Mouse (Mus musculus) embryonic facial prominence, embryonic 14.5 days (tissue): ENCODE data around the gene Vamp8. TPM values are rescaled to one million over a fixed set of nuclear protein-coding genes. Genes with fewer than 3 reads are reported as not detected.
A peak's percentile ranks its signal among the peaks of the same experiment; 100 is the strongest.

Experiments
- ATAC-seq: fragments of 200-750 bp; cut with Nextera tagmentation; 2 replicates; pipeline ENCODE4 v1.8.0; 2017; ENCODE audit warnings: low read depth, moderate number of reproducible peaks, moderate TSS enrichment
- DNase-seq: peaks from one replicate; pipeline ENCODE4 v3.0.0-alpha.2; 2015; ENCODE audit warnings: low spot score
- H3K27ac ChIP-seq: fragments of 300-500 bp; sonication (generic); replicated peaks from 2 replicates; pipeline ENCODE4 v1.5.1; 2014; ENCODE audit warnings: low read depth, mild to moderate bottlenecking, low read length, moderate library complexity
- H3K27me3 ChIP-seq: fragments of 300-500 bp; sonication (generic); replicated peaks from 2 replicates; pipeline ENCODE4 v1.6.1; 2014; ENCODE audit warnings: low read length; ENCODE audit not compliant: control insufficient read depth, insufficient read depth
- H3K36me3 ChIP-seq: fragments of 300-500 bp; sonication (generic); 2 replicates; pipeline ENCODE4 v1.6.1; 2014; ENCODE audit warnings: low read length, mixed read lengths; ENCODE audit not compliant: control insufficient read depth, insufficient read depth
- H3K4me1 ChIP-seq: fragments of 300-500 bp; sonication (generic); 2 replicates; pipeline ENCODE4 v1.6.1; 2014; ENCODE audit warnings: antibody characterized with exemption, low read length; ENCODE audit not compliant: control insufficient read depth, insufficient read depth
- H3K4me2 ChIP-seq: fragments of 300-500 bp; sonication (generic); 2 replicates; pipeline ENCODE4 v1.6.1; 2014; ENCODE audit warnings: low read depth, mild to moderate bottlenecking, low read length, moderate library complexity, mixed read lengths
- H3K4me3 ChIP-seq: fragments of 300-500 bp; sonication (generic); 2 replicates; pipeline ENCODE4 v1.5.1; 2014; ENCODE audit warnings: low read depth, mild to moderate bottlenecking, low read length
- H3K9ac ChIP-seq: fragments of 300-500 bp; sonication (generic); 2 replicates; pipeline ENCODE4 v1.6.1; 2014; ENCODE audit warnings: low read depth, mild to moderate bottlenecking, low read length, moderate library complexity, mixed read lengths
- H3K9me3 ChIP-seq: fragments of 300-500 bp; sonication (generic); 2 replicates; pipeline ENCODE4 v1.6.1; 2016; ENCODE audit warnings: low read length; ENCODE audit not compliant: control insufficient read depth
- WGBS: fragments of 180-500 bp; shearing (Covaris S2); extraction: QIAGEN DNeasy Blood & Tissue Kit; methylation state at CpG from one replicate; pipeline ENCODE4 v1.1.7; 2014; 5-methylcytosine and 5-hydroxymethylcytosine counted together
- polyA plus RNA-seq: library from polyadenylated mRNA; unstranded; fragments of >200 nt; fragmentation: Nextera tagmentation; extraction: Ambion mirVana; gene quantifications from 2 replicates; pipeline ENCODE4 v1.2.1, GENCODE M21; 2014

Gene Vamp8
- polyA plus RNA-seq, 1 experiment from 2014 or later = 144 TPM

- H3K4me1 ChIP-seq = peaks cover 6% of the 10 kb centered on the region; the same call in 1 of the 2 replicates
- no peaks in the 10 kb centered on the region for H3K36me3 ChIP-seq
- no peak for ATAC-seq
- no peaks in the 10 kb centered on the region for H3K9me3 ChIP-seq
- H3K9ac ChIP-seq = no peak overlapping the region
- H3K27me3 ChIP-seq = no peaks in the 10 kb centered on the region
- no peak overlapping the region for H3K4me2 ChIP-seq
- no peak overlapping the region for H3K27ac ChIP-seq
- no peak overlapping the region for H3K4me3 ChIP-seq
- whole genome bisulfite sequencing = 82% methylated on average over 4 of the region's 4 CpGs
- DNase-seq = no peak
Observed at GRCm38 (mm10) chr6:72373184-72373583, 17.3 kb downstream of the Vamp8 start.

- no peaks in the 10 kb centered on the region for H3K27me3 ChIP-seq
- H3K4me2 ChIP-seq = no peak overlapping the region
- peaks cover 6% of the 10 kb centered on the region; the same call in 1 of the 2 replicates for H3K4me1 ChIP-seq
- H3K9ac ChIP-seq = 0 out of 2 replicates have a peak overlapping the region, but pooled peaks have one; percentile 11
- H3K4me3 ChIP-seq = no peak overlapping the region
- DNase-seq (no peak), ATAC-seq (peak; percentile 35; the same call in 1 of the 2 replicates)
- H3K27ac ChIP-seq = peak overlapping the region; percentile 19; the same call in 1 of the 2 replicates
- H3K36me3 ChIP-seq = no peaks in the 10 kb centered on the region
- 0% methylated on average over 1 of the region's 1 CpGs for WGBS
- no peaks in the 10 kb centered on the region for H3K9me3 ChIP-seq
Observed at GRCm38 (mm10) chr6:72371571-72371970, 18.9 kb downstream of the Vamp8 start.

- Histone ChIP-seq H3K36me3 (no peaks in the 10 kb centered on the region), H3K27ac (peak overlapping the region; percentile 44; the same call in 1 of the 2 replicates), H3K9ac (0 out of 2 replicates have a peak overlapping the region, but pooled peaks have one; percentile 11), H3K27me3 (no peaks in the 10 kb centered on the region), H3K9me3 (no peaks in the 10 kb centered on the region), H3K4me2 (no peak overlapping the region), H3K4me1 (peaks cover 6% of the 10 kb centered on the region; the same call in 1 of the 2 replicates), H3K4me3 (no peak overlapping the region)
- DNase-seq = peak; percentile 77
- WGBS = 25% methylated on average over 5 of the region's 5 CpGs
- ATAC-seq = peak; percentile 91
Observed at GRCm38 (mm10) chr6:72371147-72371546, 19.4 kb downstream of the Vamp8 start.

DNA sequence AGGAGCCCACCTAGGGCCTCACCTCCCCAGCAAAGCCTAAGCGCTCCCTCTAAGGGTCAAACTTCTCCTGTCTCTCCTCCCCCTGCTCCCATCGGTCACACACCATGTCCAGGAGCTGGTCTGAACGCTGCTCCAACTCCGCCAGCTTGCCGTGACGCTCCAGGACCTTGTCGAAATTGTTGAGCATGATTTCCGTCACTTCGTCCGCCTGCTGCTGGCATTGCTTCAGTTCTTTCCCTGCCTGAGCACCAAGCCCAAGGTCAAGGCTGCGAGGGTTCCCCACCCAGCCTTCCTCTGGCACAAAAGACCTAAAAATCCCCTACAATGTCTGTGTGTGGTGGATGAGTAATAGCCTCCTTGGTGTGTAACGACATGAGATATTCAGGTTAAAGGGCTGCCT lies 20.4 kb downstream of the Vamp8 start:
- no peak overlapping the region for H3K27ac ChIP-seq
- H3K9ac ChIP-seq = no peak overlapping the region
- DNase-seq (no peak), ATAC-seq (no peak)
- no peaks in the 10 kb centered on the region for H3K27me3 ChIP-seq
- WGBS = 83% methylated on average over 12 of the region's 12 CpGs
- no peak overlapping the region for H3K4me2 ChIP-seq
- no peaks in the 10 kb centered on the region for H3K9me3 ChIP-seq
- no peak overlapping the region for H3K4me3 ChIP-seq
- H3K36me3 ChIP-seq = no peaks in the 10 kb centered on the region
- peaks cover 6% of the 10 kb centered on the region; the same call in 1 of the 2 replicates for H3K4me1 ChIP-seq

DNA sequence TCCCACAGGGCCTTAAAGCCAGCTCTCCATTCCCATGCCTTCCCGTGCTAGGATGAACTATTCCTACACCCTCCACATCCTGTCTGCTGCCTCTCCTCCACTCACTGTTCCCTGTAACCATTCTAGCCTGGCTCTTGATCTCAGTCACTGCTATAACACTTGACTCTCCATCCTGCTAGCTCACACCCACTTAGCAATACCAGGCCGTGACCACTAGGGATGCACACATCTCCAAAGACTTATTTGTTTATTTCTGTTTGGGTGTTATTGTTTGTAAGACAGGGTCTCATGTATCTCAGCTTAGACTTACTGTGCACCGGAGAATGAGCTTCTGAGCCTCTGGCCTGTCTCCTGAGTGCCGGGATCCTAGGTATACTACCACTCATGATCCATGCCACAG lies 20.9 kb downstream of the Vamp8 start:
- H3K27ac ChIP-seq = no peak overlapping the region
- DNase-seq (no peak), ATAC-seq (no peak)
- WGBS = 85% methylated on average over 4 of the region's 4 CpGs
- H3K9me3 ChIP-seq = no peaks in the 10 kb centered on the region
- no peaks in the 10 kb centered on the region for H3K36me3 ChIP-seq
- no peak overlapping the region for H3K4me2 ChIP-seq
- no peak overlapping the region for H3K4me3 ChIP-seq
- H3K4me1 ChIP-seq = peaks cover 6% of the 10 kb centered on the region; the same call in 1 of the 2 replicates
- H3K9ac ChIP-seq = no peak overlapping the region
- H3K27me3 ChIP-seq = no peaks in the 10 kb centered on the region

DNA sequence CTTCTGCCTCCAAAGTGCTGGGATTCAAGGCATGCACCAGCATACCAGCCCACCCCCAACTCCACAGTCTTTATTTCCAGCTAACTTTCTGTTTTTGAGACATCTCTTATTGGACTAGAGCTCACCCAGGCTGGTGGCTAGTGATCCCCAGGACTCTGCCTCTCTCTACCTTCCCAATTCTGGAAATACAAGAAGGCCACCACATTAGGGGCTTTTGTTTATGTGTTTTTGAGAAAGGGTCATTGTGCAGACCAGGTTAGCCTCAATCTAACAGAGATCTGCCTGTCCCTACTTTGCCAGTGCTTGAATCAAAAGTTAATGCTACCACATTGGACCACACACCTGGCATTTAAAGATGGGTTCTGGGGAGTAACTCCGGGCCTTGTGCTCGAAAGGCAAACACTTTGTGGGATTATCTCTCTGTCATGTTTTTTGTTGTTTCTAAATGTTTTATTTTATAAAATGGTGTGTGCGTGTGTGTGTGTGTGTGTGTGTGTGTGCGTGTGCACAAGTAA lies 23.0 kb downstream of the Vamp8 start:
- ATAC-seq (no peak), DNase-seq (no peak)
- Histone ChIP-seq H3K27ac (no peak overlapping the region), H3K27me3 (no peaks in the 10 kb centered on the region), H3K4me3 (no peak overlapping the region), H3K4me2 (no peak overlapping the region), H3K4me1 (peaks cover 6% of the 10 kb centered on the region; the same call in 1 of the 2 replicates), H3K36me3 (no peaks in the 10 kb centered on the region), H3K9ac (no peak overlapping the region), H3K9me3 (no peaks in the 10 kb centered on the region)
- WGBS = 81% methylated on average over 4 of the region's 4 CpGs

DNA sequence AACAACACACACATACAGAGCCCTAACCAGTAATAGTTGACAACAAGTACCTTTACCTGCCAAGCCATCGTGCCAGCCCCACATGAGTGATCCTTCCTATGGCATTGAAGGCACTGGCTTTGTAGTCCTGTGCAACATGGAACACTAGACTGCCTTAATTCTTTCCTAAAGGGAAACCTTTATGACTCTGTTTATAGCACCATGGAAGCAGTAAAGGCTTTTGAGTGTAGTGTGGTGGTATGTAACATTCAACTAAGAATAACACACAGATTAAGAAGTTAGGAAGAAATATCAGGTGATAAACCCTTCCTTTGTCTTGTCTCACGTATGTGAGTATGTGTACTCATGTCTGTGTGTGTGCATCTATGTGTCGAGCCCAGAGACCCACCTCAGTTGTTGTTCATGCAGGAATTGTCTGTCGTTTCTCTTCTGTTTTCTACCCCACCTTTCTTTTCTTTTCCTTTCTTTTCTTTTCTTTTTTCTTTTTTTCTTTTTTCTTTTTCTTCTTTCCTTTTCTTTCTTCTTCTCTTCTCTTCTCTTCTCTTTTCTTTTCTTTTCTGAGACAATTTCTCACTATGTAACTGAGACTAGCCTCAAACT lies 23.6 kb downstream of the Vamp8 start, which contains the start of gene Rnf181:
Rnf181 (minus strand) TSS at position 113 of the 600 bp plus-strand sequence.
- Histone ChIP-seq H3K4me3 (no peak within 1 kb of the TSS), H3K36me3 (no peaks in the 10 kb centered on the region), H3K9me3 (no peaks in the 10 kb centered on the region), H3K27me3 (no peaks in the 10 kb centered on the region), H3K4me2 (no peak within 1 kb of the TSS), H3K27ac (no peak within 1 kb of the TSS), H3K4me1 (peaks cover 6% of the 10 kb centered on the region; the same call in 1 of the 2 replicates), H3K9ac (no peak within 1 kb of the TSS)
- DNase-seq (no peak), ATAC-seq (no peak)
- WGBS = 69% methylated on average over 4 of the region's 4 CpGs

GRCm38 (mm10) chr6:72366304-72366703 lies 24.2 kb downstream of the Vamp8 start:
- no peak for DNase-seq
- H3K27ac ChIP-seq = no peak overlapping the region
- no peaks in the 10 kb centered on the region for H3K9me3 ChIP-seq
- no peak for ATAC-seq
- WGBS = 66% methylated on average over 3 of the region's 3 CpGs
- H3K9ac ChIP-seq = no peak overlapping the region
- H3K4me1 ChIP-seq = peaks cover 10% of the 10 kb centered on the region
- H3K27me3 ChIP-seq = no peaks in the 10 kb centered on the region
- no peaks in the 10 kb centered on the region for H3K36me3 ChIP-seq
- no peak overlapping the region for H3K4me3 ChIP-seq
- H3K4me2 ChIP-seq = no peak overlapping the region

GRCm38 (mm10) chr6:72364985-72365384 lies 25.5 kb downstream of the Vamp8 start:
- Histone ChIP-seq H3K27me3 (no peaks in the 10 kb centered on the region), H3K4me1 (peaks cover 9% of the 10 kb centered on the region), H3K9me3 (no peaks in the 10 kb centered on the region), H3K9ac (no peak overlapping the region), H3K27ac (no peak overlapping the region), H3K4me3 (no peak overlapping the region), H3K4me2 (no peak overlapping the region), H3K36me3 (peaks cover 7% of the 10 kb centered on the region; the same call in 1 of the 2 replicates)
- DNase-seq (no peak), ATAC-seq (no peak)
- 74% methylated on average over 6 of the region's 6 CpGs for WGBS
